Mouse (Mus musculus): ENCODE measurements at regions not wholly inside any gene's neighbourhood (a gene's known extent, or its start where the extent isn't known, plus 50 kb on each side); places are given as distances from the start of the nearest gene placed in this dataset.

DNA sequence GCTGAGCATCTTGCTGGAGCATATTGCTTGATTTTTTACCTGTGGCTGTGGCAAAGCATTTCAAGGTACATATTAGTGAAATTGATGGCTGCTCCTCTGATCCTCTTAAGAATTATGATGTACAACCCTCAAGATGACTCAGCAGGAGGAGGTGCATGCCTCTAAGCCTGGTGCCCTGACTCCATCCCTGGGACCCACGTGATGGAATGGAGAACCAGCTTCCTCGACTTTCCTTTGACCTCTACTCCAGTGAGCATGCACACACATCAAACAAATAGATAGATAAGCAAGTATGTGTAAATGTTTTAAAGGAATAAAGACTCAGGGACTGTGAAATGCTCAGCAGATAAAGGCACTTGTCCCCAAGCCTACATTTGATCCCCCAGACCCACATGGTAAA is 156.3 kb downstream of the Tmem17 start:
- TF ChIP-seq CTCF (IDR thresholded peaks at IDR 0.05; ENCODE audit: extremely low read depth, insufficient read length, insufficient replicate concordance, low read depth, low read length): no peak
- no peak for TF ChIP-seq POLR2A (IDR thresholded peaks at IDR 0.05; ENCODE audit: low read depth, low read length)
